Mouse (Mus musculus): ENCODE results near the gene Ntrk3. TPM values are rescaled to one million over a fixed set of nuclear protein-coding genes. Genes with fewer than 3 reads are reported as not detected.

Ntrk3 gene
- total RNA-seq (2021): 1 to 10 TPM; 1.4 to 3.3 TPM

GRCm38 (mm10) chr7:78737614-78738210 is at the start of gene Ntrk3:
Ntrk3 (minus strand) TSS chr7:78738012.
- intact Hi-C loops (cut with DNase I): no loop called here
- no peak for DNase-seq

GRCm38 (mm10) chr7:78785906-78786305 is 48.1 kb upstream of the Ntrk3 start:
- DNase-seq: no peak
- intact Hi-C loops (cut with DNase I): no loop called here

- intact Hi-C loops (cut with DNase I): no loop called here
- DNase-seq: peak; percentile 84 to 87
Observed at GRCm38 (mm10) chr7:78782639-78783581, 45.1 kb upstream of the Ntrk3 start, which contains the start of the genes Mrps11 and Mrpl46. Mrps11 (plus strand) TSS chr7:78783119. Mrpl46 (minus strand) TSS chr7:78783531.

- no peak for DNase-seq
- intact Hi-C loops (cut with DNase I): no loop called here
Observed at GRCm38 (mm10) chr7:78778741-78779140, 40.9 kb upstream of the Ntrk3 start.

- intact Hi-C loops (cut with DNase I): no loop called here
- DNase-seq: no peak
Observed at GRCm38 (mm10) chr7:78770936-78771335, 33.1 kb upstream of the Ntrk3 start.

- intact Hi-C loops (cut with DNase I): no loop called here
- no peak for DNase-seq
Observed at GRCm38 (mm10) chr7:78769075-78769652, 31.4 kb upstream of the Ntrk3 start.

GRCm38 (mm10) chr7:78767929-78768531 is 30.2 kb upstream of the Ntrk3 start:
- intact Hi-C loops (cut with DNase I): no loop called here
- DNase-seq: no peak

GRCm38 (mm10) chr7:78766019-78766683 is 28.3 kb upstream of the Ntrk3 start:
- DNase-seq: peak; percentile 27 to 56
- intact Hi-C loops (cut with DNase I): no loop called here

GRCm38 (mm10) chr7:78765215-78765631 is 27.4 kb upstream of the Ntrk3 start:
- intact Hi-C loops (cut with DNase I): no loop called here

GRCm38 (mm10) chr7:78763801-78764200 is 26.0 kb upstream of the Ntrk3 start:
- DNase-seq: no peak
- intact Hi-C loops (cut with DNase I): no loop called here

More at GRCm38 (mm10) chr7:78765215-78765631, 27.4 kb upstream of the Ntrk3 start:
- DNase-seq: no peak

- intact Hi-C loops (cut with DNase I): no loop called here
Observed at GRCm38 (mm10) chr7:78754458-78755000, 16.7 kb upstream of the Ntrk3 start.

GRCm38 (mm10) chr7:78753752-78754457 is 16.1 kb upstream of the Ntrk3 start:
- no peak for DNase-seq
- intact Hi-C loops (cut with DNase I): no loop called here

More at GRCm38 (mm10) chr7:78754458-78755000, 16.7 kb upstream of the Ntrk3 start:
- DNase-seq: no peak

- intact Hi-C loops (cut with DNase I): no loop called here
- no peak for DNase-seq
Observed at GRCm38 (mm10) chr7:78752961-78753360, 15.1 kb upstream of the Ntrk3 start.

- intact Hi-C loops (cut with DNase I): no loop called here
- DNase-seq: no peak
Observed at GRCm38 (mm10) chr7:78743731-78744385, 6.0 kb upstream of the Ntrk3 start.

- DNase-seq: no peak
- intact Hi-C loops (cut with DNase I): no loop called here
Observed at GRCm38 (mm10) chr7:78739351-78740000, 1.7 kb upstream of the Ntrk3 start.

- DNase-seq: no peak
- intact Hi-C loops (cut with DNase I): no loop called here
Observed at GRCm38 (mm10) chr7:78737196-78737595, 616 bp downstream of the Ntrk3 start.

- intact Hi-C loops (cut with DNase I): no loop called here
- DNase-seq: no peak
Observed at GRCm38 (mm10) chr7:78731391-78731790, 6.4 kb downstream of the Ntrk3 start.

GRCm38 (mm10) chr7:78724591-78724990 is 13.2 kb downstream of the Ntrk3 start:
- intact Hi-C loops (cut with DNase I): no loop called here
- DNase-seq: no peak
